ENCODE assay signal across 8 mouse cellular contexts in the genomic region with DNA sequence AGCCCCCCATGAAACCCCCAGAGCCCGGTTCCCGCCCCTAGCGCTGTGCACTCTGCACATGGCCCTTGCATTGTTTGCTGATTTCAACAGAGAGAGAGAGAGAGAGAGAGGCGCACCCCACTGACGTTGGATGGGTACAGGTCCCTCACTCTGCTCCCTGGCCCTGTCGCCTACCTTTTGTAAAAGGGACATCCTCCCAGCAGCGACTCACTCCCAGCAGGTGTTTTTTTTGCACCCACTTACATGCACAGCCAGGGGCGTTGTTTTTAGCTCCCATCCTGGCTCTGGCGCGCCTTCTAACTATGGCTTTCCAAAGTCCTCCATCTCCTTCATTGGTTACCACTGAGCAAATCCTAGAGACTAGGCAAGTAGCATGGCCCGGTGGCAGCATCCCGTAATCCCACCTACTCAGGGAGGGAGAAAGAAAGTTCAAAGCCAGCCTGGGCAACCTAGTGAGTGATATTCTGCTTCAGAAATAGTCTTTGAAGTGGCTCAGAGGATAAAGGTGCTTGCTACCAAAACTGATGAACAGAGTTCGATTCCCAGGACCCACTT. TPM values are rescaled to one million over a fixed set of nuclear protein-coding genes. Genes with fewer than 3 reads are reported as not detected.
DNase-seq lines count a peak whose midpoint lies in the region; ATAC-seq and TF ChIP-seq lines count a peak whose summit lies in the region.

No protein-coding gene starts in this region.

- peak overlapping the region; percentile 80 for H3K9ac ChIP-seq in midbrain, embryonic 12.5 days (replicated peaks)

- 25% methylated on average over 13 of the region's 13 CpGs for WGBS in kidney, adult 2 months
- 35% methylated on average over 13 of the region's 13 CpGs for WGBS in bone marrow, adult 2 months
- WGBS in hindbrain, embryonic 10.5 days = 11% methylated on average over 13 of the region's 13 CpGs
- WGBS in midbrain, embryonic 12.5 days = 8% methylated on average over 13 of the region's 13 CpGs

- peak overlapping the region; percentile 27 for H3K27ac ChIP-seq in kidney, adult 2 months (ENCODE audit: insufficient read depth, low read depth, low read length)
- H3K27ac ChIP-seq in bone marrow, adult 2 months (ENCODE audit: control insufficient read depth, insufficient read depth, low read depth, low read length, poor library complexity) = peak overlapping the region; percentile 60
- H3K27ac ChIP-seq in hindbrain, embryonic 10.5 days = peak overlapping the region; percentile 100
- H3K27ac ChIP-seq in midbrain, embryonic 12.5 days (replicated peaks) = peak overlapping the region; percentile 92

- H3K4me3 ChIP-seq in kidney, adult 2 months (ENCODE audit: insufficient read depth, low read depth, low read length) = peak overlapping the region; percentile 83; the same call in 1 of the 2 replicates
- H3K4me3 ChIP-seq in bone marrow, adult 2 months (replicated peaks; ENCODE audit: control insufficient read depth, low read depth, low read length) = peak overlapping the region; percentile 38
- peak overlapping the region; percentile 95 for H3K4me3 ChIP-seq in hindbrain, embryonic 10.5 days
- peak overlapping the region; percentile 71 for H3K4me3 ChIP-seq in midbrain, embryonic 12.5 days

- peaks cover 10% of the 10 kb centered on the region; the same call in 1 of the 2 replicates for H3K4me1 ChIP-seq in kidney, adult 2 months (ENCODE audit: control insufficient read depth, insufficient read depth, low read length)
- H3K4me1 ChIP-seq in bone marrow, adult 2 months (ENCODE audit: control insufficient read depth, insufficient read depth, low read length) = peaks cover 8% of the 10 kb centered on the region
- H3K4me1 ChIP-seq in hindbrain, embryonic 10.5 days (replicated peaks) = peaks cover 55% of the 10 kb centered on the region
- H3K4me1 ChIP-seq in midbrain, embryonic 12.5 days = peaks cover 45% of the 10 kb centered on the region

- H3K36me3 ChIP-seq in kidney, adult 2 months (ENCODE audit: control insufficient read depth, insufficient read depth, low read length) = no peaks in the 10 kb centered on the region
- H3K36me3 ChIP-seq in hindbrain, embryonic 10.5 days = peaks cover 27% of the 10 kb centered on the region
- 0 out of 2 replicates have a peak, but pooled peaks cover 6% of the 10 kb centered on the region for H3K36me3 ChIP-seq in midbrain, embryonic 12.5 days

- H3K9me3 ChIP-seq in hindbrain, embryonic 10.5 days = no peaks in the 10 kb centered on the region
- H3K9me3 ChIP-seq in midbrain, embryonic 12.5 days = no peaks in the 10 kb centered on the region

- no peak for TF ChIP-seq POLR2A in kidney, adult 2 months (IDR thresholded peaks at IDR 0.05; ENCODE audit: low read depth, low read length)
- TF ChIP-seq POLR2A in bone marrow, adult 2 months (IDR thresholded peaks at IDR 0.05; ENCODE audit: borderline replicate concordance, control insufficient read depth, low read depth, low read length) = no peak

- peak overlapping the region; percentile 96 for H3K4me2 ChIP-seq in midbrain, embryonic 12.5 days (replicated peaks)

- no peak for TF ChIP-seq CTCF in kidney, adult 2 months (conservative IDR thresholded peaks at IDR 0.05; ENCODE audit: insufficient read depth, insufficient read length, low read depth, low read length)
- TF ChIP-seq CTCF in bone marrow, adult 2 months (IDR thresholded peaks at IDR 0.05; ENCODE audit: control insufficient read depth, insufficient read depth, low read length) = no peak

- H3K27me3 ChIP-seq in kidney, adult 2 months (replicated peaks; ENCODE audit: control insufficient read depth, insufficient read depth, low read length) = no peaks in the 10 kb centered on the region
- H3K27me3 ChIP-seq in hindbrain, embryonic 10.5 days (ENCODE audit: insufficient read depth, poor library complexity, severe bottlenecking) = no peaks in the 10 kb centered on the region
- peaks cover 32% of the 10 kb centered on the region for H3K27me3 ChIP-seq in midbrain, embryonic 12.5 days

- no peak for ATAC-seq in midbrain, embryonic 12.5 days (ENCODE audit: low FRiP score, low read depth)
- ATAC-seq in granulocyte monocyte progenitor cell, adult 5-6 weeks (replicated peaks; ENCODE audit: poor library complexity, severe bottlenecking) = no peak

- DNase-seq in kidney, adult 2 months = no peak
- DNase-seq in kidney, postnatal 4 days = no peak
- DNase-seq in hindbrain, embryonic 10.5 days (ENCODE audit: low spot score) = no peak
- no peak for DNase-seq in adrenal gland, adult 2 months
- DNase-seq in adrenal gland, postnatal 4 days (ENCODE audit: low spot score in 2 of 2) = no peak

RNA-seq across cellular contexts. Expression of a gene that starts 6.1 kb away (rescaled TPM):
- polyA plus RNA-seq in kidney, adult 2 months (2012; rRNA removed) = 5.1 and 5.2 TPM in 2 replicates
- 4.4 and 9.2 TPM in 2 replicates for polyA plus RNA-seq in bone marrow, adult 2 months (2011; ENCODE audit: insufficient read depth, insufficient read length, low replicate concordance, missing spikeins)
- 17.6 and 19.1 TPM in 2 replicates for polyA plus RNA-seq in hindbrain, embryonic 10.5 days (2016; fragmentation: Nextera tagmentation; extraction: Ambion mirVana)
- 17.3 and 18.9 TPM in 2 replicates for polyA plus RNA-seq in midbrain, embryonic 12.5 days (2016; fragmentation: Nextera tagmentation; extraction: Ambion mirVana)
- total RNA-seq in granulocyte monocyte progenitor cell, adult 5-6 weeks (2014; fragmentation: Nextera tagmentation) = 0.53 and 1.1 TPM in 2 replicates
- 1.3 and 2.2 TPM in 2 replicates for total RNA-seq in granulocyte monocyte progenitor cell, adult 5-6 weeks (2017)
- total RNA-seq in adrenal gland, adult 2 months (2021) = 1 to 10 TPM; 3.3 to 9.1 TPM
- 62.4 and 114 TPM in 2 replicates for polyA plus RNA-seq in adrenal gland, adult 2 months (2012; rRNA removed)
- 1 to 10 TPM; 9.6 to 9.9 TPM for total RNA-seq in adrenal gland, postnatal 4 days (2021)

RNA-seq across cellular contexts. Expression of a gene that starts 27.7 kb away (rescaled TPM):
- polyA plus RNA-seq in kidney, adult 2 months (2012; rRNA removed) = 23.3 and 24.3 TPM in 2 replicates
- 108 and 194 TPM in 2 replicates for polyA plus RNA-seq in bone marrow, adult 2 months (2011; ENCODE audit: insufficient read depth, insufficient read length, low replicate concordance, missing spikeins)
- polyA plus RNA-seq in hindbrain, embryonic 10.5 days (2016; fragmentation: Nextera tagmentation; extraction: Ambion mirVana) = 32.2 and 37.4 TPM in 2 replicates
- polyA plus RNA-seq in midbrain, embryonic 12.5 days (2016; fragmentation: Nextera tagmentation; extraction: Ambion mirVana) = 43.2 and 48.8 TPM in 2 replicates
- total RNA-seq in granulocyte monocyte progenitor cell, adult 5-6 weeks (2014; fragmentation: Nextera tagmentation) = 31.7 and 50.9 TPM in 2 replicates
- 54.0 and 62.0 TPM in 2 replicates for total RNA-seq in granulocyte monocyte progenitor cell, adult 5-6 weeks (2017)
- 10 to 100 TPM; 53.9 to 61.2 TPM for total RNA-seq in adrenal gland, adult 2 months (2021)
- polyA plus RNA-seq in adrenal gland, adult 2 months (2012; rRNA removed) = 17.4 and 19.8 TPM in 2 replicates
- total RNA-seq in adrenal gland, postnatal 4 days (2021) = 100 to 1,000 TPM; 103 to 116 TPM

RNA-seq across cellular contexts. Expression of a gene that starts 40.9 kb away (rescaled TPM):
- polyA plus RNA-seq in kidney, adult 2 months (2012; rRNA removed) = 23.1 and 30.7 TPM in 2 replicates
- polyA plus RNA-seq in bone marrow, adult 2 months (2011; ENCODE audit: insufficient read depth, insufficient read length, low replicate concordance, missing spikeins) = 19.8 and 23.6 TPM in 2 replicates
- 7.7 and 13.0 TPM in 2 replicates for polyA plus RNA-seq in hindbrain, embryonic 10.5 days (2016; fragmentation: Nextera tagmentation; extraction: Ambion mirVana)
- 20.5 and 20.6 TPM in 2 replicates for polyA plus RNA-seq in midbrain, embryonic 12.5 days (2016; fragmentation: Nextera tagmentation; extraction: Ambion mirVana)
- 13.6 and 14.6 TPM in 2 replicates for total RNA-seq in granulocyte monocyte progenitor cell, adult 5-6 weeks (2014; fragmentation: Nextera tagmentation)
- total RNA-seq in granulocyte monocyte progenitor cell, adult 5-6 weeks (2017) = 3.2 and 3.3 TPM in 2 replicates
- 10 to 100 TPM; 13.3 to 22.9 TPM for total RNA-seq in adrenal gland, adult 2 months (2021)
- polyA plus RNA-seq in adrenal gland, adult 2 months (2012; rRNA removed) = 160 and 217 TPM in 2 replicates
- 10 to 100 TPM; 35.6 to 41.5 TPM for total RNA-seq in adrenal gland, postnatal 4 days (2021)

RNA-seq across cellular contexts. Expression of a gene that starts 55.0 kb away (rescaled TPM):
- 3.4 and 4.2 TPM in 2 replicates for polyA plus RNA-seq in kidney, adult 2 months (2012; rRNA removed)
- polyA plus RNA-seq in bone marrow, adult 2 months (2011; ENCODE audit: insufficient read depth, insufficient read length, low replicate concordance, missing spikeins) = 9.0 and 17.2 TPM in 2 replicates
- polyA plus RNA-seq in hindbrain, embryonic 10.5 days (2016; fragmentation: Nextera tagmentation; extraction: Ambion mirVana) = 0.96 and 0.97 TPM in 2 replicates
- 1.3 and 1.5 TPM in 2 replicates for polyA plus RNA-seq in midbrain, embryonic 12.5 days (2016; fragmentation: Nextera tagmentation; extraction: Ambion mirVana)
- 0.21 TPM in 1 of 2 replicates, not detected in the other for total RNA-seq in granulocyte monocyte progenitor cell, adult 5-6 weeks (2014; fragmentation: Nextera tagmentation)
- total RNA-seq in granulocyte monocyte progenitor cell, adult 5-6 weeks (2017) = 0.67 and 1.1 TPM in 2 replicates
- 10 to 100 TPM in 1 of 2 experiments, 1 to 10 TPM in 1; 5.7 to 10.4 TPM for total RNA-seq in adrenal gland, adult 2 months (2021)
- 7.1 and 9.0 TPM in 2 replicates for polyA plus RNA-seq in adrenal gland, adult 2 months (2012; rRNA removed)
- total RNA-seq in adrenal gland, postnatal 4 days (2021) = 1 to 10 TPM; 4.8 to 6.2 TPM

Comparison
In these comparisons a context has a peak if more than half of its experiments do, and no peak if none do; other contexts are left out.
1. H3K27ac ChIP-seq: peak in every context shown above with its lines; median percentile 100 in hindbrain, embryonic 10.5 days; 92 in midbrain, embryonic 12.5 days; 60 in bone marrow, adult 2 months; 27 in kidney, adult 2 months.
2. H3K4me3 ChIP-seq: peak in every context shown above with its lines; median percentile 95 in hindbrain, embryonic 10.5 days; 83 in kidney, adult 2 months; 71 in midbrain, embryonic 12.5 days; 38 in bone marrow, adult 2 months.